Mouse (Mus musculus): ENCODE results near the gene Myct1. TPM values are rescaled to one million over a fixed set of nuclear protein-coding genes. Genes with fewer than 3 reads are reported as not detected.

Gene Myct1
- polyA plus RNA-seq (2012; fragmentation: generic; extraction: Trizol) = under 1 TPM in 1 of 2 experiments, not detected in 1; 0.14 TPM

GRCm38 (mm10) chr10:5593464-5593863 is at the start of gene Myct1:
Gene Myct1, plus strand, starts transcription at chr10:5593775.

GRCm38 (mm10) chr10:5551382-5551781 is 42.2 kb upstream of the Myct1 start, which contains the start of gene Syne1:
Gene Syne1, minus strand, starts transcription at chr10:5551482.

GRCm38 (mm10) chr10:5639112-5639511 is 45.5 kb downstream of the Myct1 start, which contains the start of gene Vip:
Gene Vip, plus strand, starts transcription at chr10:5639218.

Other genes with a start within 250 kb of the Myct1 start
- gene Syne1, start 42.3 kb upstream of the Myct1 start, polyA plus RNA-seq (2012; fragmentation: generic; extraction: Trizol) = 1 to 10 TPM in 1 of 2 experiments, under 1 TPM in 1; 0.35 to 6.3 TPM
- gene Vip, start 45.4 kb downstream of the Myct1 start, polyA plus RNA-seq (2012; fragmentation: generic; extraction: Trizol) = under 1 TPM in 1 of 2 experiments, not detected in 1; 0.02 TPM
- 10 to 100 TPM in 1 of 2 experiments, 1 to 10 TPM in 1; 2.3 to 11.6 TPM for gene Fbxo5, start 211.8 kb downstream of the Myct1 start, polyA plus RNA-seq (2012; fragmentation: generic; extraction: Trizol)
- gene Mtrf1l, start 230.1 kb downstream of the Myct1 start, polyA plus RNA-seq (2012; fragmentation: generic; extraction: Trizol) = 1 to 10 TPM in 1 of 2 experiments, under 1 TPM in 1; 0.34 to 4.5 TPM

Measured in C3H10T1/2 (cell line).